Mouse (Mus musculus): ENCODE data around the gene Abhd11.
"Not testable (repeated sequence)": the region's sequence is repeated elsewhere in the genome, so short reads cannot be mapped to it uniquely, and the experiment has no call there.

The Abhd11 gene

DNA sequence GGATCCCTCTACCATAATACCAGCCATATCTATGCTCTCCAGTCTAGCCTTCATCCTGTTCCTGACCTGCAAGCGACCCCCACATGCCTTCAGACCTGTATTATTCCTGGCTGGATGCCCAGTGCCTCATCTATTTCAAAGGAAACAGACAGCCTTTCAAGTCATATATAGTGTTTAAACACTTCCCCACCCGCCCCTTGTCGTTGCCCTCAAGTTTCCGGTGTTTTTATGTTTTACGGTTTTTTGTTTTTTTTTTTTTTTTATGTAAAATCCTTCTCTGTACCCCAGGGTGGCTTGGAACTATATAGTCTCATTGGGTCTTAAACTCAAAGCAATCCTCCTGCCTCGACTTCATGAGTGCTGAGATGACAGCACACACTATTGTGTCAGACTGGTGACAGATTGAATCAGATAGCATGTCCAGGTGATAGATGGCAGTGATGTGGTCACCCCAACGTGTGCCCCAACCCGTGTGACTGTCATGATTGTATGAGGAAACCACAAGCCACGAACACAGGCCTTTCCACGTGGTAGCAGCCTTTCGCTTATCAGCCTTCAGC, 15.8 kb downstream of the Abhd11 start:
- no peak for DNase-seq

DNA sequence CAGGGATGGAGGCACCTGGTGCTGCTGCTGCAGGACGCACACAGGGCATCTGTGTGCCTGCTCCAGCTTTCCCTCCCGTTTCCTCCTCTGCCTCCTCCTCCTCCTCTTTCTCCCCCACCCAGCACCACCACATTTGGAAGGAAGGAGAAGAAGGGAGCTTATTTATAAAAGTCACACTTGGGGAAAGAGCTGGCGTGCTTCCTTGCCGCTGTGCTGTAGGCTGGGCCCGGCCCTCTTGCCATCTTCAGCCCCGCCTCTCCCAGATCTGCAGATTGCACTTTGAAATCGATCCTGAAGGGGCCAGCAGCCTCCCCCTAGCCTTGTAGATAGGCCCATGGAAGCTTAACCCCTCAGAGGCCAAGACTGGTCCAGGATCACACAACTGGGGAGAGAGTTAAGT, 16.9 kb downstream of the Abhd11 start:
- DNase-seq: no peak

DNA sequence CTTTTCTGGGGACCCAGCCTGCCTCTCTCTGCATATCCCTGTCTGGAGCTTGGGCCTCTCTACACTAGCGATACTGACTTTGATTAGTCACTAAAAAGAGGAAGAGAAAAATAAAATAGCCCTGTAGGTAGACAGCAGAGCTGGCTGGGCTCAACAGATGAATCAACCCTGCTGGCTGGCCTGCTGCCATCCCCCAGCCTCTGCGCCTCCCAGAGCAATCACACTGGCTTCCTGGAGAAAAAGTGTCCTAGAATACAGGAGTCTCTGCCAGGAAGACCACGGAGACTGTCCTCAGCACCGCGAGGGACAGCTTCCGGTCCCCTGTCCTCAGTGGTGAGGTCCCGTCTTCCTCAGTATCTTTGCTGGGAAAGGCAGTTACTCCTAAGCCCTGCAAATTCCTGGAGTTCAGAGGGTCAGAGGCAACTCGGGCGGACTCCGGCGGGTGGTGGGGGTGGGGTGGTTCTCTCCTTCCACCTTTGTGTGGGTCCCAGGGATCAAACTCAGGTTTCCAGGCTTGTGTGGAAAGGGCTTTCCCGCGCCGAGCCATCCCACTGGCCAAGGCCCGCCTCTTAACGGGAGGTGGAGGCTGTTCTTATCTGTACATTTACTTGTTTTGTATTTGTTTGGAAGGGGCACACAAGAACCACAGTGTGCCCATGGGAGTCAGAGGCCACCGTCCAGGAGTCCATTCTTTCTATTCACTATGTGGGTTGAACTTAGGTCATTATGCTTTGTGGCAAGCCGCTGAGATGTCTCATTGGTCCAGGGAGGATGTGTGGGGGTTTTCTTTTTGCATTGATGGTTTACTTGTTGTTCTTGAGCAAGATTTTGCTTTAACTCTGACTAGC, 20.3 kb downstream of the Abhd11 start:
- peak; percentile 82 to 91 for DNase-seq

DNA sequence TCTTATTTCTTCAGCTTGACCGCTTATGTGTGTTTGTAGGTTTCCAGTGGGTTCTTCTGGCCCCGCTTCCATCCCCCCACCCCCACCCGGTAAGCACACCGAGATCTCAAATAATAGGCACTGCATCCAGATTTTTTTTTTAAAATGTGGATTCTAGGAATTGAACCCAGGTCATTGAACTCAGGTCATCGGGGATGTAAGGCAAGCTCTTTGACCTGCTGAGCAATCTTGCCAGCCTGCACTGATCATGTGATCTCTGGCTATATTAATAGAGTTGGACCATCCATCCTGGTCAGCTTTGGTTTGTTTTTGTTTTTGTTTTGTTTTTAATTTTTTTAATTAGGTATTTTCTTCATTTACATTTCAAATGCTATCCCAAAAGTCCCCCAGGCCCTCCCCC, 23.6 kb downstream of the Abhd11 start:
- no peak for DNase-seq

DNA sequence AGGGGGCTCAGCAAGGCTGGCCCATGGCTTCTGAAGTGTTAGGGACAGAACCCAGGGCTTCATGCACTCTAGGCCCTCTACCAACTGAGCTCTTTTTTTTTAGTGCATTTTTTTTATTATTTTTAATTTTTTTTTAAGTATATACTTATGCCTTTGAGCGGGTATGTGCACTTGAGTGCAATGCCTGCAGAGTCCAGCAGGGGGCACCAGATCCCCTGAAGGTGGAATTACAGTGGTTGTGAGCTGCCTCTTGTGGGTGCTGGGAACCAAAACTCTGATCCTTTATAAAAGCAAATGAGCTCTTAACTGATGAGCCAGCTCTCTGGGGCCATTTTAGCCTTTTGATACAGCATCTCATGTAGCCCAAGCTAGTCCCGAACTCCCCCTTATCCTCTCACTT, 25.6 kb downstream of the Abhd11 start:
- DNase-seq: no peak

DNA sequence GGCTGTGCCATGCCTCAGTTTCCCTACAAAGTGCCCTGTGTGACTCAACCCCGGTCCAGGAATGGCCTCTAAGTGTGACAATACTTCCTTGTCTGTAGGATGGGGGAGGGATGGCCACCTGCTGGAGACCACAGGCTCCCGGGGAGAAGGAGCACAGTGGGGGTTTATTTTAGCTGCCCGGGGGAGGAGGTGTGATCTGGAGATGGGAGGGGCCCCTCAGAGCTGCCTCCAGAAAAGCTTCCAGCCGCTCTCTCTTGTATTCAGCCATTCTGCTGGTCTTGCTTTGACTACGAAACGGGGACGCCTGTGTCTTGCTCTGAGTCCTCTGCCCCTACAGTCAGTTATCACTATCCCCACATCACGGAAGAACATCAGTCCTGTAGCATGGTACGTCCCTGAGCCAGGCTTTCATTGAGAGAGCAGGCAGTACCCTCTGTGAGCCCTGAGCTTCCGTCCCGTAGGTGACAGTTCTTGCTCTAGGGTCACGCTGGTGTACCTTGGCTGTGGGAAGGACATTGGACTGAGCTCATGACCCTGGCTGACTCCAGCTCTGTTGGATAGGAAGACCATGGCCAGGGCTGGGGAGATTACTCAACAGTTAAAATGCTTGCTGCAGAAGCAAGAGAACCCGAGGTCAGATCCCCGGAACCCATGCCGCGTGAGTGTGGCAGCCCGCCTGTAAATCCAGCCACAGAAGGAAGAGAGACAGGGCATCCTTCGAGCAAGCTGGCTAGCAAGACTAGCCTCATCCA, 26.8 kb downstream of the Abhd11 start:
- no peak for DNase-seq

DNA sequence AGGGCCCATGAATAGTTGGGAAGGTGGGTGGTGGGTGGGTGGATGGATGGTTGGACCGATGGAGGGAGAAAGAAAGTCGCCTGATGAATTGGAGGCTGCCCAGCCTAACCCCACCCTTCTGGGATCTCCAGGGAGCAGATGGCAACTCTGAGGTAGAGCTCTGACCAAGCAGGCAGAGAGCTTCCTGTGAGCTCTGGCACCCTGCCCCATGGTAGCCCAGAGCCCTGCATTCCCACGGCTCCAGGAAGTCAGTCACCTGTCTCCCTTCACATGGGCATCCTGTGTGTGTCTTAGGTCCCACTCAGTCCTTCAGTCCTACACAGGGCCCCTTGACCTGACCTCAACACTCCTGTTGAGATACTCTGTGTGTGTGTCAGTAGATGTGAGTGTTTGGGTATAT, 29.0 kb downstream of the Abhd11 start:
- DNase-seq: peak; percentile 59 to 71

DNA sequence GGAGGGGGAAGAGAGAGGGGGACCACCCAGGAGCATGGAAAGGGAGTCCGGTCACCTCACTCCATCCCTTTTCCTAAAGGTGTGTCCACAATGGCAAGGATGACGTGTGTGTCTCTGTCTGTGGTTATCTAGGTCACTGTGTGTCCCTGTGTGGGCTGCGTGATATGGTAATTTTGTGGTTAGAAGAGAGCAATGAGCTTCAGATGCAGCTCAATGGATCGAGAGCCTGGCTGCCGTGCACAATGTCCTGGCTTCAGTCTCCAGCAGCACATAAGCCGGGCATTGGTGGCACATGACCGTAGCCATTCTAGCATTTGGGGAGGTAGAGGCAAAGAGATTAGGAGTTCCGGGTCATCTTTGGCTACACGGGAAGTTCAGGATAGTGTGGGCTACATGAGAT, 30.6 kb downstream of the Abhd11 start:
- DNase-seq: no peak

DNA sequence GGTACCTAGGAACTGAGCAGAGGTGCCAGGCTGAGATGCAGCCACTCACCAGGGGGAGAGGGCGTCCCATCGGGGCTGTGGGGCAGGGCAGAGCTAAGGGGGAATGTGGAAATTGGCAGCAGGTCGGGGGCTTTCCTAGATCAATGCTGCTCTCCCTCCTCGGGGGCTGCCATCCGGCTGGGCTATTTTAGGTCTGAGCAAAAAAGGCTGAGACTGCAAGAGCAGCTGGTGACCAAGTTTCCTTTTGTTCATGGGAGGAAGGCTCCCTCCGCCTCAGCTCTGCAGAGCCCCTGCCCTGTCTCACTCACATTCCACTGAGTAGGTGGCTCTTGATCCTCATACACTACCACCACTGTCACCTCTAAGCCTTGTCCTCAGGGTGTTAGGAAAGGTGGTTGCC, 31.1 kb downstream of the Abhd11 start:
- DNase-seq: no peak

DNA sequence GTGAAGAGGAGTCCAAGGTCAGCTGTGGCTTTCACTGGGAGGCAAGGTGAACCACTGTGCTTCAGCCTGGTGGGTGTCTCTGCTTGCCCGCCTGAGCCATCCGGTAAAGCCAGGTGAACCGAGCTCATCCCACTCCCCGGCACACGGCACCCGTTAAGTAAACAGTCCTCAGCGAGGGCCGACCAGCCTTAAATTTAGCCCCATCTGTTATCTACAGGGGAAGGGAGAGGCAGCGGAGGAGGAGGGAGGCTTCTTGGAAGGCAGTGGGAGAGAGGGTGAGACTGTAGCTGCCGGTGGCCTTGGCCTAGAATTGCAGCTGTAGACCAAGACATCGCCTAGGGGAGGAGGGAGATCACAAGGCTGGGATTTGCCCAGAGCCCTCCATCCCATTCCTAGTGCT, 31.8 kb downstream of the Abhd11 start:
- no peak for DNase-seq

DNA sequence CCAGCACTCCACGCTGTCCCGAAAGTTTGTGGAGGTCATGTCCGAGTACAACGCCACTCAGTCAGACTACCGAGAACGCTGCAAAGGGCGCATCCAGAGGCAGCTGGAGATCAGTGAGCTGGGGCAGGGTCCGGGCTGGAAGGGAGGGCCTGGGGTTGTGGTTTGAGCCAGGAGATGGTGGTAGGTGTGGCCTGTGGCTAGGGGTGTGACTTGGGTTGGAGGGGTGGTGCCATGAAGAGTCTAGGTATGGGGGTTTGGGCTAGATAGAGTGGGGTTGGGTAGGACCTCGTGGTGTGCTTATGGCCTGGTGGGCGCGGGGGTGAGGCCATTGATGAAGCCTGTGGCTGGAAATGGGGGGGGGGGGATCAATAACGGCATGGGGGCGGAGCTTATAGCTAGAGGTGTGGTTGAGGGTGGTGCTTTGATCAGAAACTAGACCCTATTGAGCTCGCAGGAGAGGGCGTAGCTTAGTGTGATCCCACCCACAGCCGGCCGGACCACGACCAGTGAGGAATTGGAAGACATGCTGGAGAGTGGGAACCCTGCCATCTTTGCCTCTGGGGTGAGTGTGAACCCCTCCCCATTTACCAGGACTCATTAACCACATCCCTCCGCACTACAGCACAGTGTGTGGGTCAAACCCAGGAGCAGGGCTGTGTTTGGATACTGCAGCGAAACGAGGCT, 33.3 kb downstream of the Abhd11 start:
- DNase-seq: no peak

DNA sequence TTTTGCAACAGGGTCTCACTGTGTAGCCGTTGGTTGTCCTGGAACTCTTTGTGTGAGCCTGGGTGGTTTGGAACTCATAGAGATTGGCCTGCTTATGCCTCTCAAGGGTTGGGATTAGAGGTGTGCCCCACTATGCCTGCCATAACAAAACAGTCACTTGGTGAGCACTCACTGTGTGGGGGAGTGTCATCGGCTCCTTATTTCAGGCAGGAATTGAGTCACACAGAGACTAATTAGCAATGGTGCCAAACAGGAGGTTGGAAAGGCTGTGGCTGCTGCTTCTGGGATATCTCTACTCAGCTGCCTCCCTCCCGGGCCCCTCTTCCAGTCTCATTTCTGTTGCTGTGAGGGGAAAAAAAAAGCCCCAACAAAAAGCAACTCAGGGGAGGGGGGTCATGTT, 35.6 kb downstream of the Abhd11 start:
- no peak for DNase-seq

DNA sequence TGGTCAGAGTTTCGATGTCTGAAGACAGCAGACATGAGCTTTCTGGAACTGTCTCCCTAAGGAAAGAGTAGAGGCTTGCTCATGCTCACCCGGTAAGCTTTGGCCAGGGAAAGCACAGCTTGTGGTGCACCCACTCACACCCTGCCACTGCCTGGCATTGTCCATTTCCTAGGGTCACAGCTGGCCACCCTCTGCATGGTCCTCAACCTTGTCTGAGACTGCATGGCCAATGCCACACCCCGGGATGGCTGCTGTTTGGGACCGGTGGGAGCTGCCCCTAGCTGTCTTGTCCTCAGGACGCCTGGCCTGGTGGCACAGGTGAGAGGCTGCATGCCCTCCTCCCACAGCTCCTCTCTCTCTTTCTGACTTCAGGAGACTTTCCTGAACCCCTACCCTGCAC, 39.6 kb downstream of the Abhd11 start:
- no peak for DNase-seq

DNA sequence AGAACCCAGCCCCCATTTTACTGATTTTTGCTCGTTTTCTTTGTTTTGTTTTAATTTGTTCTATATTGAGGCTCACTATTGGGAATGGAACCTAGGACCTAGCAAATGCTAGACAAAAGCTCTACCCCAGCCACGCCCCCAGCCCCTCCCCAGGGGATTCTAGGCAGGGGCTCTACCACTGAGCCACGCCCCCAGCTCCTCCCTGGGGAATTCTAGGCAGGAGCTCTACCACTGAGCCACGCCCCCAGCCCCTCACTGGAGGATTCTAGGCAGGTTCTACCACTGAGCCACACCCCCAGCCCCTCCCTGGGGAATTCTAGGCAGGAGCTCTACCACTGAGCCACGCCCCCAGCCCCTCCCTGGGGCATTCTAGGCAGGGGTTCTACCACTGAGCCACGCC, 40.3 kb downstream of the Abhd11 start:
- not testable (repeated sequence) for DNase-seq

DNA sequence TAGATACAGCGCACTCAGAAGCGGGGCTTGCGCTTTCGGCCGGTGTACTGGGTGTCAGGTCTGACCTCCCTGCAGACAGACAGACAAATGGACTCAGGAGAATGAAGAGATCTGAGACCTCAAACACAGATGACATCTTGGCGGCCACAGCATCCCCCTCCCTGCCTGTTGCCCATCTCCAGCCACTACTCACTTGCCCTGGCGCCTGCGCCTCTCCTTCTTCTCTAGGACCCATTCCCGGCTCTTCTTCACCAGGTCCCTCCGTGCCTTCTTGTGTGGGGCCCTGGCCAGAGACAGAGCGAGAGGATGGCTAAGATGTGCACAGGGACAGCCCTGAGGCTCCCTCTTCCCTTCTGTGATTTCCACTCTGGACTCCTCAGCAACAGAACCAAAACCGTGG, 44.4 kb downstream of the Abhd11 start:
- DNase-seq: no peak

Data from cerebellum, postnatal 25 days (tissue).